Mouse (Mus musculus) brain, adult 10 weeks (tissue): ENCODE results near the gene Samd8. TPM values are rescaled to one million over a fixed set of nuclear protein-coding genes. Genes with fewer than 3 reads are reported as not detected.

Experiments
- polyA plus RNA-seq: library from polyadenylated mRNA; stranded (reverse); fragments of 350-450 nt; fragmentation: Illumina TruSeq; extraction: RNeasy Lipid Tissue Mini Kit (QIAGEN cat#74804); gene quantifications from one replicate; pipeline ENCODE4 v1.2.3, GENCODE M21; 2015; ENCODE audit warnings: low read depth, low replicate concordance

Samd8 gene
- polyA plus RNA-seq: 33.5 TPM

DNA sequence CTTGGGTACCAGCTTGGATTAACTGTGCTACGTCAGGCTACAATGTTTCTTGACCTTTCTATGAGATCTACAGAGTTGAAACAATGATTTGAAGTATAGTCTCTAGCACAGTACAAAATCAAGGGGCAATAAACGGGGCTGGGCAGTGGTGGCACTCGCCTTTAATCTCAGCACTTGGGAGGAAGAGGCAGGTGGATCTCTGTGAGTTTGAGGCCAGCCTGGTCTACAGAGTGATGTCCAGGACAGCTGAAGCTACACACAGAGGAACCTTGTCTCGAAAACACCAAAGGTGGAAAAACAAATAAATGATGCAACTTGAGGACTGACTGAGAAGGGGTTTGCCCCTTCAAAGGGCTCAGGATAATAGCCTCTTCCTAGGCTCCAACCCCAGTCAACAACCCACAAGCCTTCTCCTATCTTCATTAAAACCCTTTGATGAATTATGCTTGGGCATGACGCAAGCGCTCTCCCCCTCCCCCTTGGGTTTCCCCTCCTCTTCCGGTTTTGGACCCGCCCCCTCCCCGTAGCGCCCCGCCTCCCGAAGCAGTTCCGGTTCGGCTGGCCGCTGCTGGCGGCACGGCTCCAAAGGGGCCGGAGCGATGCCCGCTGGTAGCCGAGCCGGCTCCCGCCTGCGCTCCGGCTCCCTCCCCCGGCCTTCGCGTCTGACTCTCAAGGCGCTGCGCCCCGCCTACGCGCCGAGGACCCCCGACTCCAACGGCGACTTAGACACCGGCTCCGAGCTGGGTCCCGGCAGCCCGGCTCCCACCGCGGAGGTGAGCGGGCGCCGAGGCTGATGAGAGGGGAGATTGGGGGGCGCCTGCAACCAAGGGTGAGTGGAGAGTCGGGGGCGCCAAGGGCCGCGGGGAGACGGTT is at the start of gene Samd8:
Gene Samd8 (plus strand): TSS at position 524 of the 873 bp plus-strand sequence.

DNA sequence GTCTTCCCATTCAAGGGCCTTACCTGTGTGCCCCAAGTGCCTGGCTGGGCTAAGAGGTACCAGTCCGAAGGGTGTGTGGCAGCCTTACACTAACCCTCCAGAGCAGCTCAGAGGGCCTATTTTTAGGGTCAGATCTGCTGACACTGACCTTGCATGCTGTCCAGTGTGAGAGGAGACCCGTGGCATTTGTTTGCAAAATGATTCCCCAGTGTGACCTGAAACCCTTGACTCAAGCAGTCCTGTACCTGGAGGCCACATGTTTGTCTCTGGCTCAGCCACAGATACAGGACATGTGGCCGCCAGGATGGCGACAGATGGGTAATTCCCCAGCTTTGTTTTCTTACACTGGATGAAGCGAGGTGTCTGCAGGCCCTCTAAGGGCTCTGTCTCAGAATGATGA is 35.8 kb upstream of the Samd8 start, which contains the start of gene Dupd1:
Gene Dupd1 (minus strand): TSS at position 91 of the 400 bp plus-strand sequence.

DNA sequence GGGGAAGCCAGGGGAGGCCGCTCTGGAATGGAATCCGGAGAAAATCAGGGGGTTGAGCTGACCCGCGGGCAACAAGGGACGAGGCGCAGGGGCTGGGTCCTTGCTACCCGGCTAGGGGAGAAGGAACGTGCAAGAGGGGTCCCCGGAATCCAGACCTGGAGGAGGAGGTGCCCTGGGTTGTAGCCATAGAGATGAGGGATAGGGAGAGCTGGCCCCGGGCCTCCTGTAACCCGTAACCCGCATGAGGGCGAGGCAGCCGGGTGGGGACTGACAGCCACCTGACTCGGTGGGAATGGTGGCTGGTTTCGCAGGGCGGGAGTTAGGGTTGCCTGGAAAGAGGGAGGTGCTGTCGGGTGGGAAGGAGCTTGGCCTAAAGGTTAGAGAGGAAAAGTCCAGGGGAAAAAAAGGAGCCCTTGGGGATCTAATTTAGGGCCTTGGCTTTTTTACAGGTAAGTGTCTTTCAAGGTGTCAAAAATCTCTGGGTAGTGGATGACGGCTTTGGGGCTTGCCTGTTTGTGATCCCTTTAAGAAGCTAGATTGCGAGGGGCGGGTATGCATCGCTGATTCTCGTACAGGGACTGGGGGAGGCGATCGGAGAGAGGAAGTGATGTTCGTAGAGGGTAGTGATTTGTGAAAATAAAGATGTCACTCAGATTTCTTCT is 681 bp downstream of the Samd8 start, which contains the start of gene Dusp13:
Gene Dusp13 (minus strand): TSS at position 301 of the 662 bp plus-strand sequence.

DNA sequence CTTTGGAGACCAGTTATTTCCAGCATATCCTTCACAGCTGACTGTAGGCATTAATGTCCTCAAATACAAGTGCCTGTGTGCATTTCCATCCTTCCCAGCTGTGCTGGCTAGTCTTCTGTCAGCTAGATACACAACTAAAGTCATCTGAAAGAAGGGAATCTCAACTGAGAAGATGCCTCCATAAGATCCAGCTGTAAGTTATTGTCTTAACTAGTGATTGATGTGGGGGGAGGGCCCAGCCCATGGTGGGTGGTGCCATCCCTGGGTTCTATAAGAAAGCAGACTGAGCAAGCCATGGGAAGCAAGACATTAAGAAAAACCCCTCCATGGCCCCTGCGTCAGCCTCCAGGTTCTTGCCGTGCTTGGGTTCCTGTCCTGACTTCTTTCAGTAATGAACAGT is 74.6 kb downstream of the Samd8 start, which contains the start of gene Vdac2:
Gene Vdac2 (plus strand): TSS at position 301 of the 400 bp plus-strand sequence.

Other genes starting within 250 kb of the Samd8 start
- not detected for gene Dupd1, start 36.0 kb upstream of the Samd8 start, polyA plus RNA-seq
- gene Dusp13, start 650 bp downstream of the Samd8 start, polyA plus RNA-seq: not detected
- gene Vdac2, start 74.7 kb downstream of the Samd8 start, polyA plus RNA-seq: 270 TPM
- 29.7 TPM for gene Comtd1, start 98.4 kb downstream of the Samd8 start, polyA plus RNA-seq
- gene Zfp503, start 239.1 kb downstream of the Samd8 start, polyA plus RNA-seq: 2.2 TPM